Mouse (Mus musculus) MEL (cell line): ENCODE data around the gene Strbp. TPM values are rescaled to one million over a fixed set of nuclear protein-coding genes. Genes with fewer than 3 reads are reported as not detected.

ENCODE experiments used
- DNase-seq: peaks from one replicate; pipeline ENCODE4 v3.0.0; 2011; ENCODE audit warnings: low read depth, low spot score
- H3K27ac ChIP-seq: 2 replicates; pipeline ENCODE4 v1.5.1; 2012; ENCODE audit warnings: low read depth, mild to moderate bottlenecking, control low read depth, low read length, moderate library complexity; ENCODE audit not compliant: control insufficient read depth
- H3K27me3 ChIP-seq, 2 experiments: fragments of 150-350 bp in 1 of 2; sonication (generic) in 1 of 2; 2 replicates each; pipeline ENCODE4 v1.6.1; 2012; ENCODE audit warnings: low read length in 2 of 2, mild to moderate bottlenecking in 2 of 2, improper control_type of control experiment in 1 of 2, moderate library complexity in 1 of 2; ENCODE audit not compliant: insufficient read depth in 2 of 2, control insufficient read depth in 1 of 2
- H3K36me3 ChIP-seq, 2 experiments: 2 replicates each; pipeline ENCODE4 v1.6.1; 2012 to 2014; ENCODE audit warnings: low read length in 2 of 2, improper control_type of control experiment in 1 of 2, inconsistent platforms in 1 of 2, mild to moderate bottlenecking in 1 of 2; ENCODE audit not compliant: insufficient read depth in 2 of 2, control insufficient read depth in 1 of 2
- H3K4me1 ChIP-seq, 2 experiments: fragments of 150-350 bp in 1 of 2; sonication (generic) in 1 of 2; 2 replicates each; pipeline ENCODE4 v1.6.1; 2012; ENCODE audit warnings: low read length in 2 of 2, improper control_type of control experiment in 1 of 2, mild to moderate bottlenecking in 1 of 2; ENCODE audit not compliant: insufficient read depth in 2 of 2, control insufficient read depth in 1 of 2
- H3K4me3 ChIP-seq, 2 experiments: fragments of 150-350 bp in 1 of 2; sonication (generic) in 1 of 2; 2 replicates each; pipeline ENCODE4 v1.5.1; 2012; ENCODE audit warnings: low read depth in 2 of 2, low read length in 2 of 2, mild to moderate bottlenecking in 2 of 2, moderate library complexity in 2 of 2, control low read depth in 1 of 2, improper control_type of control experiment in 1 of 2; ENCODE audit not compliant: control insufficient read depth in 1 of 2, insufficient read depth in 1 of 2
- H3K79me2 ChIP-seq: 2 replicates; pipeline ENCODE4 v1.6.1; 2012; ENCODE audit warnings: mild to moderate bottlenecking, low read length, moderate library complexity; ENCODE audit not compliant: control insufficient read depth, poor library complexity, insufficient read depth
- H3K9ac ChIP-seq: 2 replicates; pipeline ENCODE4 v1.6.1; 2012; ENCODE audit warnings: low read depth, mild to moderate bottlenecking, control low read depth, low read length, moderate library complexity; ENCODE audit not compliant: control insufficient read depth, poor library complexity, severe bottlenecking
- H3K9me3 ChIP-seq: fragments of 150-350 bp; sonication (generic); replicated peaks from 2 replicates; pipeline ENCODE4 v1.6.1; 2012; ENCODE audit warnings: mild to moderate bottlenecking, low read length, improper control_type of control experiment, moderate library complexity; ENCODE audit not compliant: insufficient read depth
- BHLHE40 ChIP-seq: IDR thresholded peaks from 2 replicates; pipeline ENCODE4 v1.6.1; 2012; ENCODE audit warnings: low read depth, mild to moderate bottlenecking, inconsistent platforms, low read length, improper control_type of control experiment, borderline replicate concordance
- CHD1 ChIP-seq: IDR thresholded peaks from 2 replicates; pipeline ENCODE4 v1.6.1; 2012; ENCODE audit warnings: low read depth, mild to moderate bottlenecking, inconsistent platforms, low read length, improper control_type of control experiment
- CHD2 ChIP-seq: IDR thresholded peaks from 2 replicates; pipeline ENCODE4 v1.6.1; 2011; ENCODE audit warnings: low read length, improper control_type of control experiment
- E2F4 ChIP-seq: IDR thresholded peaks from 2 replicates; pipeline ENCODE4 v1.6.1; 2011; ENCODE audit warnings: low read depth, low read length, improper control_type of control experiment, borderline replicate concordance
- ELF1 ChIP-seq: IDR thresholded peaks from 2 replicates; pipeline ENCODE4 v1.6.1; 2014; ENCODE audit warnings: low read depth, mild to moderate bottlenecking, inconsistent platforms, low read length, improper control_type of control experiment, moderate library complexity
- ETS1 ChIP-seq: IDR thresholded peaks from 2 replicates; pipeline ENCODE4 v1.6.1; 2012; ENCODE audit warnings: low read depth, mild to moderate bottlenecking, inconsistent platforms, low read length, improper control_type of control experiment, moderate library complexity
- GATA1 ChIP-seq: IDR thresholded peaks from 2 replicates; pipeline ENCODE4 v1.6.1; 2011; ENCODE audit warnings: low read depth, low read length, improper control_type of control experiment
- HCFC1 ChIP-seq: IDR thresholded peaks from 2 replicates; pipeline ENCODE4 v1.6.1; 2012; ENCODE audit warnings: low read depth, mild to moderate bottlenecking, inconsistent platforms, low read length, improper control_type of control experiment, moderate library complexity
- JUND ChIP-seq: IDR thresholded peaks from 2 replicates; pipeline ENCODE4 v1.6.1; 2011; ENCODE audit warnings: low read depth, mild to moderate bottlenecking, improper control_type of control experiment, low read length
- MAFK ChIP-seq: IDR thresholded peaks from 2 replicates; pipeline ENCODE4 v1.6.1; 2011; ENCODE audit warnings: low read depth, mild to moderate bottlenecking, low read length, improper control_type of control experiment, borderline replicate concordance
- MAX ChIP-seq: IDR thresholded peaks from 2 replicates; pipeline ENCODE4 v1.6.1; 2011; ENCODE audit warnings: low read length, improper control_type of control experiment
- MXI1 ChIP-seq: IDR thresholded peaks from 2 replicates; pipeline ENCODE4 v1.6.1; 2011; ENCODE audit warnings: mild to moderate bottlenecking, low read depth, low read length, improper control_type of control experiment
- MYC ChIP-seq: IDR thresholded peaks from 2 replicates; pipeline ENCODE4 v1.6.1; 2011; ENCODE audit warnings: low read depth, mild to moderate bottlenecking, low read length, improper control_type of control experiment, moderate library complexity
- POLR2AphosphoS2 ChIP-seq: IDR thresholded peaks from 2 replicates; pipeline ENCODE4 v1.6.1; 2011; ENCODE audit warnings: low read length, improper control_type of control experiment
- TAL1 ChIP-seq: IDR thresholded peaks from 2 replicates; pipeline ENCODE4 v1.6.1; 2012; ENCODE audit warnings: mild to moderate bottlenecking, inconsistent platforms, low read length, moderate library complexity, mixed read lengths
- TBP ChIP-seq: IDR thresholded peaks from 2 replicates; pipeline ENCODE4 v1.8.0; 2011; ENCODE audit warnings: low read depth, low read length, improper control_type of control experiment
- TCF12 ChIP-seq: IDR thresholded peaks from 2 replicates; pipeline ENCODE4 v1.6.1; 2014; ENCODE audit warnings: low read depth, mild to moderate bottlenecking, inconsistent platforms, low read length, improper control_type of control experiment, moderate library complexity
- UBTF ChIP-seq: IDR thresholded peaks from 2 replicates; pipeline ENCODE4 v1.6.1; 2012; ENCODE audit warnings: low read depth, mild to moderate bottlenecking, inconsistent platforms, low read length, improper control_type of control experiment, moderate library complexity, borderline replicate concordance; ENCODE audit not compliant: insufficient read depth
- ZNF384 ChIP-seq: IDR thresholded peaks from 2 replicates; pipeline ENCODE4 v1.6.1; 2012; ENCODE audit warnings: low read depth, mild to moderate bottlenecking, inconsistent platforms, low read length, improper control_type of control experiment
- polyA plus RNA-seq, 2 experiments: library from polyadenylated mRNA; stranded (reverse) in 1 of 2; unstranded in 1 of 2; fragments of >175 nt in 1 of 2; fragments of >200 nt in 1 of 2; gene quantifications; 2 replicates each; pipeline versions ENCODE4 v1.2.1 to v1.2.4; 2012; ENCODE audit warnings: low replicate concordance in 2 of 2, low read depth in 1 of 2; ENCODE audit not compliant: insufficient read length in 2 of 2, insufficient read depth in 1 of 2, missing spikeins in 1 of 2
- total RNA-seq: library from RNA; depleted of rRNA; stranded (reverse); fragments of 300-350 nt; gene quantifications from 2 replicates; pipeline ENCODE4 v1.2.3, GENCODE M21; 2012

Strbp gene
- total and polyA plus RNA-seq, 3 experiments = 30.6 to 123 (median 59.8) TPM

- Histone ChIP-seq H3K27ac (no peak overlapping the region), H3K79me2 (no peaks in the 10 kb centered on the region), H3K9ac (no peak overlapping the region), H3K36me3 (peaks cover 0 to 2% of the 10 kb centered on the region in 2 experiments; a peak in 1 of 4 replicates), H3K4me3 (no peak overlapping the region), H3K27me3 (no peaks in the 10 kb centered on the region; a peak in 3 of 4 replicates), H3K9me3 (no peaks in the 10 kb centered on the region), H3K4me1 (peaks cover 2 to 6% of the 10 kb centered on the region in 2 experiments; a peak in 2 of 4 replicates)
- TF ChIP-seq ZNF384 (no peak), HCFC1 (no peak), UBTF (no peak), MYC (0 out of 2 replicates have a peak, but pooled peaks have one; percentile 20)
- DNase-seq = peak; percentile 29
Measured at GRCm38 (mm10) chr2:37716266-37716665, 12.6 kb upstream of the Strbp start.

- DNase-seq = no peak
- no peak for TF ChIP-seq MXI1
- TF ChIP-seq ETS1 = no peak
- TF ChIP-seq ELF1 = no peak
- TF ChIP-seq BHLHE40 = no peak
- TF ChIP-seq GATA1 = 0 out of 2 replicates have a peak, but pooled peaks have one; percentile 26
- TF ChIP-seq JUND = no peak
- no peak for TF ChIP-seq CHD2
- no peak for TF ChIP-seq ZNF384
- TF ChIP-seq, all 39 proteins: peak for 1
- no peaks in the 10 kb centered on the region for H3K79me2 ChIP-seq
- H3K9ac ChIP-seq = no peak overlapping the region
- peaks cover 0 to 3% of the 10 kb centered on the region in 2 experiments; a peak in 3 of 4 replicates for H3K27me3 ChIP-seq
- peaks cover 2 to 6% of the 10 kb centered on the region in 2 experiments; a peak in 2 of 4 replicates for H3K4me1 ChIP-seq
- peak overlapping the region; percentile 8 to 16; a peak in 2 of 4 replicates for H3K4me3 ChIP-seq
- no peaks in the 10 kb centered on the region for H3K9me3 ChIP-seq
- H3K27ac ChIP-seq = no peak overlapping the region
- peaks cover 0 to 2% of the 10 kb centered on the region in 2 experiments; a peak in 1 of 4 replicates for H3K36me3 ChIP-seq
Measured at GRCm38 (mm10) chr2:37715364-37715763, 11.7 kb upstream of the Strbp start.

- H3K27ac ChIP-seq = no peak overlapping the region
- no peak for TF ChIP-seq MXI1
- TF ChIP-seq MAFK = no peak
- TF ChIP-seq HCFC1 = no peak
- no peak for TF ChIP-seq POLR2AphosphoS2
- no peak for TF ChIP-seq ZNF384
- no peak for TF ChIP-seq MAX
- TF ChIP-seq TBP = no peak
- TF ChIP-seq UBTF = no peak
- TF ChIP-seq TAL1 = no peak
- no peak for TF ChIP-seq CHD2
- no peak for TF ChIP-seq CHD1
- no peak for TF ChIP-seq TCF12
- no peak for TF ChIP-seq E2F4
Measured at GRCm38 (mm10) chr2:37713100-37713499, 9.4 kb upstream of the Strbp start.

More at GRCm38 (mm10) chr2:37713100-37713499, 9.4 kb upstream of the Strbp start:
- no peaks in the 10 kb centered on the region for H3K79me2 ChIP-seq
- H3K27me3 ChIP-seq = peaks cover 1 to 10% of the 10 kb centered on the region in 2 experiments; a peak in 3 of 4 replicates
- no peak overlapping the region for H3K4me3 ChIP-seq
- H3K9me3 ChIP-seq = no peaks in the 10 kb centered on the region
- no peak for DNase-seq
- H3K4me1 ChIP-seq = peaks cover 2 to 6% of the 10 kb centered on the region in 2 experiments; a peak in 2 of 4 replicates
- peaks cover 0 to 2% of the 10 kb centered on the region in 2 experiments; a peak in 1 of 4 replicates for H3K36me3 ChIP-seq
- no peak overlapping the region for H3K9ac ChIP-seq
